Mouse (Mus musculus) forebrain, embryonic 16.5 days (tissue): Measurements from ENCODE around the gene Zfp941. TPM values are rescaled to one million over a fixed set of nuclear protein-coding genes. Genes with fewer than 3 reads are reported as not detected.
"Not testable (repeated sequence)": the region's sequence is repeated elsewhere in the genome, so short reads cannot be mapped to it uniquely, and the experiment has no call there.

Source experiments
- ATAC-seq: fragments of 200-750 bp; cut with Nextera tagmentation; 2 replicates; pipeline ENCODE4 v1.8.0; 2017; ENCODE audit warnings: mild to moderate bottlenecking, moderate library complexity
- H3K27ac ChIP-seq: fragments of 300-500 bp; sonication (generic); 2 replicates; pipeline ENCODE4 v1.5.1; 2014; ENCODE audit warnings: low read length, control low read depth
- H3K27me3 ChIP-seq: fragments of 300-500 bp; sonication (generic); replicated peaks from 2 replicates; pipeline ENCODE4 v1.6.1; 2014; ENCODE audit warnings: low read length; ENCODE audit not compliant: control insufficient read depth, insufficient read depth
- H3K36me3 ChIP-seq: fragments of 300-500 bp; sonication (generic); 2 replicates; pipeline ENCODE4 v1.6.1; 2014; ENCODE audit not compliant: control insufficient read depth, insufficient read depth
- H3K4me1 ChIP-seq: fragments of 300-500 bp; sonication (generic); replicated peaks from 2 replicates; pipeline ENCODE4 v1.6.1; 2014; ENCODE audit warnings: low read length; ENCODE audit not compliant: control insufficient read depth, insufficient read depth
- H3K4me2 ChIP-seq: fragments of 300-500 bp; sonication (generic); 2 replicates; pipeline ENCODE4 v1.6.1; 2014; ENCODE audit warnings: mild to moderate bottlenecking, low read length, control low read depth
- H3K4me3 ChIP-seq: fragments of 300-500 bp; sonication (generic); replicated peaks from 2 replicates; pipeline ENCODE4 v1.5.1; 2014; ENCODE audit warnings: mild to moderate bottlenecking, low read length, control low read depth
- H3K9ac ChIP-seq: fragments of 300-500 bp; sonication (generic); replicated peaks from 2 replicates; pipeline ENCODE4 v1.6.1; 2014; ENCODE audit warnings: low read depth, low read length, control low read depth
- H3K9me3 ChIP-seq: fragments of 300-500 bp; sonication (generic); 2 replicates; pipeline ENCODE4 v1.6.1; 2016; ENCODE audit warnings: low read length; ENCODE audit not compliant: control insufficient read depth
- WGBS: fragments of 180-500 bp; shearing (Covaris S2); extraction: QIAGEN DNeasy Blood & Tissue Kit; methylation state at CpG from one replicate; pipeline ENCODE4 v1.1.7; 2014; 5-methylcytosine and 5-hydroxymethylcytosine counted together
- polyA plus RNA-seq: library from polyadenylated mRNA; unstranded; fragments of >200 nt; fragmentation: Nextera tagmentation; extraction: Ambion mirVana; gene quantifications from 2 replicates; pipeline ENCODE4 v1.2.1, GENCODE M21; 2015

The Zfp941 gene
- polyA plus RNA-seq, 1 experiment from 2014 or later, result 15.3 TPM

- ATAC-seq, result no peak
- Histone ChIP-seq H3K36me3 (no peaks in the 10 kb centered on the region), H3K9me3 (no peaks in the 10 kb centered on the region), H3K27ac (no peak overlapping the region), H3K4me2 (no peak overlapping the region), H3K4me1 (no peaks in the 10 kb centered on the region), H3K9ac (no peak overlapping the region), H3K4me3 (no peak overlapping the region), H3K27me3 (no peaks in the 10 kb centered on the region)
- 61% methylated on average over 2 of the region's 2 CpGs for WGBS
Observed at GRCm38 (mm10) chr7:140798212-140798611, 23.8 kb downstream of the Zfp941 start.

- Histone ChIP-seq H3K4me3 (no peak overlapping the region), H3K4me2 (no peak overlapping the region), H3K4me1 (no peaks in the 10 kb centered on the region), H3K36me3 (no peaks in the 10 kb centered on the region), H3K9me3 (no peaks in the 10 kb centered on the region), H3K27me3 (no peaks in the 10 kb centered on the region), H3K9ac (no peak overlapping the region), H3K27ac (no peak overlapping the region)
- WGBS, result 87% methylated on average over 3 of the region's 3 CpGs
- no peak for ATAC-seq
Observed at GRCm38 (mm10) chr7:140797619-140798018, 24.4 kb downstream of the Zfp941 start.

GRCm38 (mm10) chr7:140793541-140793940, 28.4 kb downstream of the Zfp941 start:
- no peak overlapping the region for H3K9ac ChIP-seq
- H3K9me3 ChIP-seq, result no peaks in the 10 kb centered on the region
- H3K27ac ChIP-seq, result no peak overlapping the region
- H3K4me3 ChIP-seq, result no peak overlapping the region
- 81% methylated on average over 4 of the region's 4 CpGs for WGBS
- H3K4me1 ChIP-seq, result no peaks in the 10 kb centered on the region
- H3K27me3 ChIP-seq, result no peaks in the 10 kb centered on the region
- H3K36me3 ChIP-seq, result no peaks in the 10 kb centered on the region
- no peak for ATAC-seq
- H3K4me2 ChIP-seq, result no peak overlapping the region

GRCm38 (mm10) chr7:140788053-140788435, 33.9 kb downstream of the Zfp941 start:
- H3K4me3 ChIP-seq, result no peak overlapping the region
- no peak for ATAC-seq
- H3K9ac ChIP-seq, result no peak overlapping the region
- H3K9me3 ChIP-seq, result no peaks in the 10 kb centered on the region
- no peak overlapping the region for H3K27ac ChIP-seq
- no peaks in the 10 kb centered on the region for H3K27me3 ChIP-seq
- H3K4me1 ChIP-seq, result no peaks in the 10 kb centered on the region
- no peak overlapping the region for H3K4me2 ChIP-seq
- WGBS, result 87% methylated on average over 7 of the region's 7 CpGs
- no peaks in the 10 kb centered on the region for H3K36me3 ChIP-seq

- Histone ChIP-seq H3K36me3 (no peaks in the 10 kb centered on the region), H3K4me1 (no peaks in the 10 kb centered on the region), H3K9me3 (no peaks in the 10 kb centered on the region), H3K4me2 (no peak within 1 kb of the TSS), H3K9ac (no peak within 1 kb of the TSS), H3K4me3 (no peak within 1 kb of the TSS), H3K27me3 (no peaks in the 10 kb centered on the region), H3K27ac (no peak within 1 kb of the TSS)
- WGBS, result 88% methylated on average over 33 of the region's 33 CpGs
- no peak for ATAC-seq
Observed at GRCm38 (mm10) chr7:140787406-140788052, 34.4 kb downstream of the Zfp941 start, which contains the start of gene Syce1. TSS of gene Syce1 (minus strand) at chr7:140787852.

GRCm38 (mm10) chr7:140780548-140780947, 41.4 kb downstream of the Zfp941 start:
- H3K4me2 ChIP-seq, result no peak overlapping the region
- H3K9ac ChIP-seq, result no peak overlapping the region
- no peaks in the 10 kb centered on the region for H3K36me3 ChIP-seq
- 56% methylated on average over 4 of the region's 4 CpGs for WGBS
- no peaks in the 10 kb centered on the region for H3K4me1 ChIP-seq
- H3K4me3 ChIP-seq, result no peak overlapping the region
- ATAC-seq, result no peak
- no peaks in the 10 kb centered on the region for H3K27me3 ChIP-seq
- no peak overlapping the region for H3K27ac ChIP-seq
- no peaks in the 10 kb centered on the region for H3K9me3 ChIP-seq

GRCm38 (mm10) chr7:140765888-140766739, 55.9 kb downstream of the Zfp941 start:
- no peaks in the 10 kb centered on the region for H3K36me3 ChIP-seq
- no peaks in the 10 kb centered on the region for H3K4me1 ChIP-seq
- ATAC-seq, result no peak
- no peak overlapping the region for H3K4me2 ChIP-seq
- no peak overlapping the region for H3K27ac ChIP-seq
- no peak overlapping the region for H3K4me3 ChIP-seq
- WGBS, result 80% methylated on average over 12 of the region's 12 CpGs
- H3K9ac ChIP-seq, result no peak overlapping the region
- no peaks in the 10 kb centered on the region for H3K9me3 ChIP-seq
- no peaks in the 10 kb centered on the region for H3K27me3 ChIP-seq

- H3K9ac ChIP-seq, H3K27ac ChIP-seq, H3K27me3 ChIP-seq, H3K9me3 ChIP-seq, H3K4me3 ChIP-seq, ATAC-seq, H3K4me2 ChIP-seq, H3K4me1 ChIP-seq, H3K36me3 ChIP-seq: not testable (repeated sequence)
- 69% methylated on average over 1 of the region's 1 CpGs for WGBS
Observed at GRCm38 (mm10) chr7:140765391-140765790, 56.6 kb downstream of the Zfp941 start.

GRCm38 (mm10) chr7:140763447-140764020, 58.4 kb downstream of the Zfp941 start, which contains the start of gene Cyp2e1:
TSS of gene Cyp2e1 (plus strand) at chr7:140763739.
- no peak within 1 kb of the TSS for H3K9ac ChIP-seq
- no peaks in the 10 kb centered on the region for H3K9me3 ChIP-seq
- H3K36me3 ChIP-seq, result no peaks in the 10 kb centered on the region
- no peaks in the 10 kb centered on the region for H3K27me3 ChIP-seq
- no peaks in the 10 kb centered on the region for H3K4me1 ChIP-seq
- no peak within 1 kb of the TSS for H3K4me2 ChIP-seq
- no peak within 1 kb of the TSS for H3K4me3 ChIP-seq
- 91% methylated on average over 7 of the region's 7 CpGs for WGBS
- no peak within 1 kb of the TSS for H3K27ac ChIP-seq
- ATAC-seq, result no peak
